Mouse (Mus musculus) heart, adult 2 months (tissue): ENCODE results near the gene Eif4e.

ENCODE experiments used
- CTCF ChIP-seq: fragments of 200-600 bp; IDR thresholded peaks from 2 replicates; pipeline ENCODE4 v1.8.1; 2022; ENCODE audit warnings: antibody characterized with exemption, mild to moderate bottlenecking, moderate library complexity
- EP300 ChIP-seq: fragments of 200-500 bp; IDR thresholded peaks from 2 replicates; pipeline ENCODE4 v1.6.1; 2011; ENCODE audit warnings: low read depth, low read length, control low read depth; ENCODE audit not compliant: insufficient read depth

DNA sequence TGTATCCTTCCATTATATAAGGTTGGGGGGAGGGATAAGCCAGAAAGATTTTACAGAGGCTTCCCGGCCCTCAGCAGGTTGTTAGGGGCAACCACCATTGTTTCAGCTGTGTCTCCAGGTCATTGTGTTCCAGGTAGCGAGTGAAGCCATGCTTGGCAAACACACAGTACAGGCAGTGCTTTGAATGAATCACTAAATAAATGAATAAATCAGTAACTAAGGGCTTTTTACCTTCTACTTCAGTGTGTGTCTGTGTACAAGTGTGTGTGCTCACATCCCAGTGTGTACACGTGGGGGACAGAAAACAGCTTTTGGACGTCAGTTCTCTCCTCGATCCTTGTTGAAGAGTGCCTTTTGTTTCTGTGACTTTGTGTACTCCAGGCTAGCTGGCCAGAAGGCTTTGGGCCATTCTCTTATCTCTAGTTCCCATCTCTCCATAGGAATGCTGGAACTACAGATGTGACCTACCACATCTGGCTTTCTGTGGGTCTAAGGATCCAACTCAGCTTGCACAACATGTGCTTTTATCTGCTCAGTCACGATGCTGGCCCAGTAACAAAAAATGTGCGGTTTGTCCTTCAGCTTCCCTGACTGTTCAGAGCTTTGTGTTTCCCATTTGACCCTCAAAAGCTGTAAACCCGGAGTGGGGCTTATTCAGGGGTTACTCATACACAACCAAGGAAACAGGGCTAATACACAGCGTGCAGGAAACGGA, 10.2 kb upstream of the Eif4e start:
- TF ChIP-seq EP300: no peak
- TF ChIP-seq CTCF: no peak
